Mouse (Mus musculus) hindbrain, embryonic 10.5 days (tissue): ENCODE data around the gene Kazn. TPM values are rescaled to one million over a fixed set of nuclear protein-coding genes. Genes with fewer than 3 reads are reported as not detected.

Experiments
- DNase-seq: peaks from one replicate; pipeline ENCODE4 v3.0.0-alpha.2; 2017; ENCODE audit warnings: low spot score
- H3K27ac ChIP-seq: fragments of 300-500 bp; sonication (generic); 2 replicates; pipeline ENCODE4 v1.5.1; 2016; ENCODE audit warnings: mild to moderate bottlenecking, moderate library complexity
- H3K27me3 ChIP-seq: fragments of 300-500 bp; sonication (generic); 2 replicates; pipeline ENCODE4 v1.6.1; 2016; ENCODE audit warnings: mild to moderate bottlenecking; ENCODE audit not compliant: poor library complexity, insufficient read depth, severe bottlenecking
- H3K36me3 ChIP-seq: fragments of 300-500 bp; sonication (generic); 2 replicates; pipeline ENCODE4 v1.6.1; 2016; ENCODE audit warnings: mild to moderate bottlenecking, moderate library complexity
- H3K4me1 ChIP-seq: fragments of 300-500 bp; sonication (generic); replicated peaks from 2 replicates; pipeline ENCODE4 v1.6.1; 2016; ENCODE audit warnings: mild to moderate bottlenecking
- H3K4me3 ChIP-seq: fragments of 300-500 bp; sonication (generic); 2 replicates; pipeline ENCODE4 v1.5.1; 2016; ENCODE audit warnings: mild to moderate bottlenecking, moderate library complexity
- H3K9me3 ChIP-seq: fragments of 300-500 bp; sonication (generic); 2 replicates; pipeline ENCODE4 v1.6.1; 2016; ENCODE audit warnings: mild to moderate bottlenecking, moderate library complexity
- WGBS: fragments of 180-500 bp; shearing (Covaris S2); methylation state at CpG from one replicate; pipeline ENCODE4 v1.1.7; 2016; 5-methylcytosine and 5-hydroxymethylcytosine counted together
- polyA plus RNA-seq: library from polyadenylated mRNA; unstranded; fragments of >200 nt; fragmentation: Nextera tagmentation; extraction: Ambion mirVana; gene quantifications from 2 replicates; pipeline ENCODE4 v1.2.1, GENCODE M21; 2016

The Kazn gene
- polyA plus RNA-seq, 1 experiment from 2014 or later = 14.3 TPM

GRCm38 (mm10) chr4:142212425-142212824, 26.8 kb downstream of the Kazn start:
- peaks cover 56% of the 10 kb centered on the region for H3K4me1 ChIP-seq
- H3K27me3 ChIP-seq = no peaks in the 10 kb centered on the region
- no peaks in the 10 kb centered on the region for H3K9me3 ChIP-seq
- no peak overlapping the region for H3K4me3 ChIP-seq
- 87% methylated on average over 9 of the region's 9 CpGs for WGBS
- H3K27ac ChIP-seq = no peak overlapping the region
- peaks cover 13% of the 10 kb centered on the region for H3K36me3 ChIP-seq
- DNase-seq = no peak

- Histone ChIP-seq H3K4me1 (peaks cover 43% of the 10 kb centered on the region), H3K27ac (peak overlapping the region; percentile 35; the same call in 1 of the 2 replicates), H3K4me3 (no peak overlapping the region), H3K36me3 (peaks cover 13% of the 10 kb centered on the region), H3K27me3 (no peaks in the 10 kb centered on the region), H3K9me3 (no peaks in the 10 kb centered on the region)
- no peak for DNase-seq
- WGBS = 73% methylated on average over 9 of the region's 9 CpGs
Measured at GRCm38 (mm10) chr4:142209884-142210283, 29.3 kb downstream of the Kazn start.

GRCm38 (mm10) chr4:142209476-142209875, 29.7 kb downstream of the Kazn start:
- peaks cover 40% of the 10 kb centered on the region for H3K4me1 ChIP-seq
- H3K4me3 ChIP-seq = no peak overlapping the region
- WGBS = 76% methylated on average over 7 of the region's 7 CpGs
- H3K27ac ChIP-seq = no peak overlapping the region
- DNase-seq = no peak
- no peaks in the 10 kb centered on the region for H3K9me3 ChIP-seq
- H3K36me3 ChIP-seq = peaks cover 13% of the 10 kb centered on the region
- H3K27me3 ChIP-seq = no peaks in the 10 kb centered on the region

GRCm38 (mm10) chr4:142205693-142206092, 33.5 kb downstream of the Kazn start:
- no peak overlapping the region for H3K4me3 ChIP-seq
- DNase-seq = no peak
- no peaks in the 10 kb centered on the region for H3K27me3 ChIP-seq
- H3K4me1 ChIP-seq = peaks cover 22% of the 10 kb centered on the region; the same call in 1 of the 2 replicates
- H3K9me3 ChIP-seq = peaks cover 5% of the 10 kb centered on the region; the same call in 1 of the 2 replicates
- no peak overlapping the region for H3K27ac ChIP-seq
- peaks cover 27% of the 10 kb centered on the region for H3K36me3 ChIP-seq
- WGBS = 88% methylated on average over 6 of the region's 6 CpGs

GRCm38 (mm10) chr4:142196626-142197025, 42.6 kb downstream of the Kazn start:
- 0 out of 2 replicates have a peak, but pooled peaks cover 5% of the 10 kb centered on the region for H3K4me1 ChIP-seq
- DNase-seq = no peak
- WGBS = 77% methylated on average over 6 of the region's 6 CpGs
- H3K27ac ChIP-seq = no peak overlapping the region
- peaks cover 3% of the 10 kb centered on the region; the same call in 1 of the 2 replicates for H3K9me3 ChIP-seq
- no peaks in the 10 kb centered on the region for H3K27me3 ChIP-seq
- 0 out of 2 replicates have a peak, but pooled peaks cover 6% of the 10 kb centered on the region for H3K36me3 ChIP-seq
- no peak overlapping the region for H3K4me3 ChIP-seq

GRCm38 (mm10) chr4:142193780-142194179, 45.4 kb downstream of the Kazn start:
- H3K27me3 ChIP-seq = no peaks in the 10 kb centered on the region
- no peak for DNase-seq
- 0 out of 2 replicates have a peak, but pooled peaks cover 3% of the 10 kb centered on the region for H3K36me3 ChIP-seq
- H3K4me1 ChIP-seq = 0 out of 2 replicates have a peak, but pooled peaks cover 5% of the 10 kb centered on the region
- H3K4me3 ChIP-seq = no peak overlapping the region
- no peak overlapping the region for H3K27ac ChIP-seq
- WGBS = 93% methylated on average over 7 of the region's 7 CpGs
- H3K9me3 ChIP-seq = no peaks in the 10 kb centered on the region

- H3K36me3 ChIP-seq = 0 out of 2 replicates have a peak, but pooled peaks cover 3% of the 10 kb centered on the region
- H3K9me3 ChIP-seq = no peaks in the 10 kb centered on the region
- peaks cover 10% of the 10 kb centered on the region for H3K4me1 ChIP-seq
- DNase-seq = no peak
- H3K4me3 ChIP-seq = no peak overlapping the region
- no peaks in the 10 kb centered on the region for H3K27me3 ChIP-seq
- WGBS = 92% methylated on average over 8 of the region's 8 CpGs
- no peak overlapping the region for H3K27ac ChIP-seq
Measured at GRCm38 (mm10) chr4:142193151-142193578, 46.0 kb downstream of the Kazn start.

GRCm38 (mm10) chr4:142189960-142190359, 49.2 kb downstream of the Kazn start:
- Histone ChIP-seq H3K4me1 (peaks cover 7% of the 10 kb centered on the region), H3K4me3 (no peak overlapping the region), H3K9me3 (peaks cover 6% of the 10 kb centered on the region; the same call in 1 of the 2 replicates), H3K27me3 (no peaks in the 10 kb centered on the region), H3K27ac (no peak overlapping the region), H3K36me3 (0 out of 2 replicates have a peak, but pooled peaks cover 3% of the 10 kb centered on the region)
- 91% methylated on average over 8 of the region's 8 CpGs for WGBS
- DNase-seq = no peak

- DNase-seq = no peak
- H3K27ac ChIP-seq = no peak overlapping the region
- H3K36me3 ChIP-seq = peaks cover 6% of the 10 kb centered on the region; the same call in 1 of the 2 replicates
- no peak overlapping the region for H3K4me3 ChIP-seq
- peaks cover 7% of the 10 kb centered on the region for H3K4me1 ChIP-seq
- peaks cover 6% of the 10 kb centered on the region; the same call in 1 of the 2 replicates for H3K9me3 ChIP-seq
- WGBS = 88% methylated on average over 2 of the region's 2 CpGs
- no peaks in the 10 kb centered on the region for H3K27me3 ChIP-seq
Measured at GRCm38 (mm10) chr4:142188501-142188900, 50.7 kb downstream of the Kazn start.

- Histone ChIP-seq H3K27me3 (no peaks in the 10 kb centered on the region), H3K9me3 (peaks cover 6% of the 10 kb centered on the region; the same call in 1 of the 2 replicates), H3K36me3 (peaks cover 2% of the 10 kb centered on the region; the same call in 1 of the 2 replicates), H3K27ac (no peak overlapping the region), H3K4me1 (peaks cover 13% of the 10 kb centered on the region), H3K4me3 (no peak overlapping the region)
- DNase-seq = no peak
- 98% methylated on average over 3 of the region's 3 CpGs for WGBS
Measured at GRCm38 (mm10) chr4:142186155-142186554, 53.0 kb downstream of the Kazn start.

- Histone ChIP-seq H3K27ac (peak overlapping the region; percentile 2; the same call in 1 of the 2 replicates), H3K36me3 (peaks cover 2% of the 10 kb centered on the region; the same call in 1 of the 2 replicates), H3K9me3 (peaks cover 6% of the 10 kb centered on the region; the same call in 1 of the 2 replicates), H3K4me1 (peaks cover 18% of the 10 kb centered on the region), H3K4me3 (no peak overlapping the region), H3K27me3 (no peaks in the 10 kb centered on the region)
- no peak for DNase-seq
- 93% methylated on average over 9 of the region's 9 CpGs for WGBS
Measured at GRCm38 (mm10) chr4:142185533-142185900, 53.7 kb downstream of the Kazn start.

- WGBS = 94% methylated on average over 13 of the region's 13 CpGs
- Histone ChIP-seq H3K4me3 (no peak overlapping the region), H3K27ac (0 out of 2 replicates have a peak overlapping the region, but pooled peaks have one; percentile 30), H3K4me1 (peaks cover 23% of the 10 kb centered on the region), H3K27me3 (no peaks in the 10 kb centered on the region), H3K36me3 (peaks cover 2% of the 10 kb centered on the region; the same call in 1 of the 2 replicates), H3K9me3 (peaks cover 6% of the 10 kb centered on the region; the same call in 1 of the 2 replicates)
- DNase-seq = no peak
Measured at GRCm38 (mm10) chr4:142184852-142185532, 54.2 kb downstream of the Kazn start.

- Histone ChIP-seq H3K4me3 (no peak overlapping the region), H3K27ac (no peak overlapping the region), H3K36me3 (peaks cover 2% of the 10 kb centered on the region; the same call in 1 of the 2 replicates), H3K9me3 (peaks cover 6% of the 10 kb centered on the region; the same call in 1 of the 2 replicates), H3K27me3 (no peaks in the 10 kb centered on the region), H3K4me1 (peaks cover 29% of the 10 kb centered on the region)
- no peak for DNase-seq
- 91% methylated on average over 1 of the region's 1 CpGs for WGBS
Measured at GRCm38 (mm10) chr4:142183591-142183990, 55.6 kb downstream of the Kazn start.
